Mouse (Mus musculus) forebrain, embryonic 16.5 days (tissue): Measurements from ENCODE around the gene Tulp4. TPM values are rescaled to one million over a fixed set of nuclear protein-coding genes. Genes with fewer than 3 reads are reported as not detected.

Source experiments
- ATAC-seq: fragments of 200-750 bp; cut with Nextera tagmentation; 2 replicates; pipeline ENCODE4 v1.8.0; 2017; ENCODE audit warnings: mild to moderate bottlenecking, moderate library complexity
- H3K27ac ChIP-seq: fragments of 300-500 bp; sonication (generic); 2 replicates; pipeline ENCODE4 v1.5.1; 2014; ENCODE audit warnings: low read length, control low read depth
- H3K27me3 ChIP-seq: fragments of 300-500 bp; sonication (generic); replicated peaks from 2 replicates; pipeline ENCODE4 v1.6.1; 2014; ENCODE audit warnings: low read length; ENCODE audit not compliant: control insufficient read depth, insufficient read depth
- H3K36me3 ChIP-seq: fragments of 300-500 bp; sonication (generic); 2 replicates; pipeline ENCODE4 v1.6.1; 2014; ENCODE audit not compliant: control insufficient read depth, insufficient read depth
- H3K4me1 ChIP-seq: fragments of 300-500 bp; sonication (generic); replicated peaks from 2 replicates; pipeline ENCODE4 v1.6.1; 2014; ENCODE audit warnings: low read length; ENCODE audit not compliant: control insufficient read depth, insufficient read depth
- H3K4me2 ChIP-seq: fragments of 300-500 bp; sonication (generic); 2 replicates; pipeline ENCODE4 v1.6.1; 2014; ENCODE audit warnings: mild to moderate bottlenecking, low read length, control low read depth
- H3K4me3 ChIP-seq: fragments of 300-500 bp; sonication (generic); replicated peaks from 2 replicates; pipeline ENCODE4 v1.5.1; 2014; ENCODE audit warnings: mild to moderate bottlenecking, low read length, control low read depth
- H3K9ac ChIP-seq: fragments of 300-500 bp; sonication (generic); replicated peaks from 2 replicates; pipeline ENCODE4 v1.6.1; 2014; ENCODE audit warnings: low read depth, low read length, control low read depth
- H3K9me3 ChIP-seq: fragments of 300-500 bp; sonication (generic); 2 replicates; pipeline ENCODE4 v1.6.1; 2016; ENCODE audit warnings: low read length; ENCODE audit not compliant: control insufficient read depth
- WGBS: fragments of 180-500 bp; shearing (Covaris S2); extraction: QIAGEN DNeasy Blood & Tissue Kit; methylation state at CpG from one replicate; pipeline ENCODE4 v1.1.7; 2014; 5-methylcytosine and 5-hydroxymethylcytosine counted together
- polyA plus RNA-seq: library from polyadenylated mRNA; unstranded; fragments of >200 nt; fragmentation: Nextera tagmentation; extraction: Ambion mirVana; gene quantifications from 2 replicates; pipeline ENCODE4 v1.2.1, GENCODE M21; 2015

Gene Tulp4
- polyA plus RNA-seq, 1 experiment from 2014 or later = 167 TPM

DNA sequence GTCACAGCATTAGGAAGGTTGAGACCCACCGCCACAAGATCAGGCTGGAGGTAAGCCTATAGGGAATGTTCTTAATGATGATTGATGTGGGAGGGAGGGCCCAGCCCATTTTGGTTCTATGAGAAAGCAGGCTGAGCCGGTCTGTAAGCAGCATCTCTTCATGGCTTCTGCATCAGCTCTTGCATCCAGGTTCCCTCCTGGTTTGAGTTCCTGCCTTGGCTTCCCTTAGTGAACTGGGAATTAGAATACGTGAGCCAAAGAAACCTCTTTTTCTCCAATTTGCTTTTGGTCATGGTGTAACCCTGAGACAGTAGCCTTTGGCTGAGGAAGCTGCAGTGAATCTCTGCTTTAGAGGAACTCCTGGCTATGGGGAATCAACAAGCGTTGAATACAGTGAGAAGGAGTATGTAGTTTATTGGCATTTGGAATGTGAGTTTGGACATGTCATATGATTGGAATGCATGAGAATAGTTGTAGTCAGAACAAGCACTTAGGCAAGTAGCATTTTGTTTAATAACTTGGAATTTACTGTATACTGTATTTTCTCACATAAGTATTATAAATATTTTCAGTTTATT is 11.0 kb downstream of the Tulp4 start:
- H3K27me3 ChIP-seq = no peaks in the 10 kb centered on the region
- no peak overlapping the region for H3K4me3 ChIP-seq
- H3K9me3 ChIP-seq = no peaks in the 10 kb centered on the region
- no peak overlapping the region for H3K27ac ChIP-seq
- H3K4me1 ChIP-seq = peaks cover 10% of the 10 kb centered on the region
- ATAC-seq = no peak
- no peak overlapping the region for H3K9ac ChIP-seq
- 88% methylated on average over 4 of the region's 4 CpGs for WGBS
- H3K36me3 ChIP-seq = peaks cover 3% of the 10 kb centered on the region
- no peak overlapping the region for H3K4me2 ChIP-seq

DNA sequence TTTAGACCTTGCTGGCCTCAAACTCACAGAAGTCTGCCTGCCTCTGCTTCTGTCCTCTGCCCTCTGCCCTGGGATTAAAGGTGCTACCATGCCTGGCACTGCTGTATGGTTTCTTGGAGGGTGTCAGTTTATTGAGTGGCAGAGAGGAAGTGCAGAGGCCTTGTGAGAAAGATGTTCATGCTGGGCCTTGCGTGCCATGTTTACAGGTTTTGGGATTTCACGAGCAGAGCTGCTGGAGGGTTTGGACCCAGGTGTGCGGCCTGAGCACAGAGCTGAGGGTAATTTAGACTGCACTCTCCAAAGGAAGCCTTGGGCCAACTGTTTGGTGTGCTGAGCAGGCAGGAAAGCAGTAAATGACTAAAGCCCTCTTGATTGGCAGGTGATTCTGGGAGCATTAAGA is 11.7 kb downstream of the Tulp4 start:
- Histone ChIP-seq H3K4me3 (no peak overlapping the region), H3K27ac (no peak overlapping the region), H3K36me3 (peaks cover 10% of the 10 kb centered on the region), H3K4me2 (no peak overlapping the region), H3K27me3 (no peaks in the 10 kb centered on the region), H3K9me3 (no peaks in the 10 kb centered on the region), H3K9ac (no peak overlapping the region), H3K4me1 (peaks cover 10% of the 10 kb centered on the region)
- ATAC-seq = no peak
- WGBS = 81% methylated on average over 3 of the region's 3 CpGs

DNA sequence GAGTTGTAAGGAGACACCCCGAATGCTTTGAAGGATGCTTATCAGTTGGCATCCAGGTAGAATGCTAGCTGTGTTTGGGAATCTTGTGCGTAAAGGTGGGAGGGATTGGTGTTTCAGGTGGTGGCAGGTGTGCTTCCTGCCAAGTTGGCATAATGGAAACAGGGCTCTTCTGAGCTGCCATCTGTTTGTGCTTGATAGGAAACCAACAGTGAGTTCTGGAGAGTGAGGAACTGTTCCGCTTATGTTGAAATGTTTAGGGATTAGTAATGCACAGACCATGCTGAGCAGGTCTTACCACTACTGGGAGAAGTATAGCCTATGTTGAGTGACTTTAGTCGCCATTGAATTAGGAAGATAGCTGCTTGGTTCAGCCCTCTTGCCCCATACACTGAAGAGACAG is 12.6 kb downstream of the Tulp4 start:
- Histone ChIP-seq H3K9ac (no peak overlapping the region), H3K4me1 (peaks cover 10% of the 10 kb centered on the region), H3K9me3 (no peaks in the 10 kb centered on the region), H3K4me2 (no peak overlapping the region), H3K27me3 (no peaks in the 10 kb centered on the region), H3K4me3 (no peak overlapping the region), H3K36me3 (peaks cover 13% of the 10 kb centered on the region), H3K27ac (no peak overlapping the region)
- ATAC-seq = no peak
- WGBS = 88% methylated on average over 4 of the region's 4 CpGs

DNA sequence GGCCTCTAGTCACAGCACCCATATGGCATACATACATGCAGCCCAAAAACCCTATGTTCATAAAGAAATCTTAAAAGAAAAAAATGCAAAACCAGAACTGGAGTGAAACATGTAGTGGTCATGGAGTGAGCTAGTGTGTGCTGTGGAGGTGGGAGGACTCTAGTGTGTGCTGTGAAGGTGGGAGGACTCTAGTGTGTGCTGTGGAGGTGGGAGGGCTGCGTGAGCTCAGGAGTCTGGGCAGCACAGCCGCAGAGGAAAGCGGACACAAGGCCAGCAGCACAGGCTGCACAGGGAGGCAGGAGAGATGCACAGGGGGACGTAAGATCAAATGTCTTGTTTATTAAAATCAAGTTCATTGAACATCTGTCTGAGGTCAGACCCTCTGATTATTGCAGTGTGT is 17.5 kb downstream of the Tulp4 start:
- Histone ChIP-seq H3K4me1 (peaks cover 5% of the 10 kb centered on the region), H3K36me3 (peaks cover 13% of the 10 kb centered on the region), H3K27me3 (no peaks in the 10 kb centered on the region), H3K9me3 (no peaks in the 10 kb centered on the region), H3K9ac (no peak overlapping the region), H3K4me3 (no peak overlapping the region), H3K27ac (no peak overlapping the region), H3K4me2 (no peak overlapping the region)
- ATAC-seq = no peak
- WGBS = 95% methylated on average over 4 of the region's 4 CpGs

DNA sequence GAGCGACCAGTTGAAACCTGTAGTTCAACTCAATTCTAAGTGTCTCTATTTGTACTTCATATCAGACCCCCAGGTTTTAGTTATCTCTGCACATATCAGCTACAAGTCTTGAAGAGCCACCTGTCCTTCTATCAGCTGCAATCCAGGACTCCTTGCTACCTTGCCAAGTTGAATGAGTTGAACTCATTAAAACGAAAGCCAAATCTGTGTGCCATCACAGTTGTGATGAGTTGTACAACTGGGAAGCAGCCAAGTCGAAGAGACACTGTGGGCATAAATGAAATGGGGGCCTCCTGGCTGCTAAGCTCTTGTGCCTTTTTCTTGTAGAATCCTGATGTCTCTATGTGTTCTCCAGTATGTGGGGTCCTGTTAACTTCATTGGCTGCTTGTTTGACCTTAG is 19.2 kb downstream of the Tulp4 start:
- Histone ChIP-seq H3K27ac (no peak overlapping the region), H3K4me2 (no peak overlapping the region), H3K4me1 (no peaks in the 10 kb centered on the region), H3K27me3 (no peaks in the 10 kb centered on the region), H3K9me3 (no peaks in the 10 kb centered on the region), H3K36me3 (peaks cover 13% of the 10 kb centered on the region), H3K9ac (no peak overlapping the region), H3K4me3 (no peak overlapping the region)
- ATAC-seq = no peak
- WGBS = 88% methylated on average over 3 of the region's 3 CpGs

DNA sequence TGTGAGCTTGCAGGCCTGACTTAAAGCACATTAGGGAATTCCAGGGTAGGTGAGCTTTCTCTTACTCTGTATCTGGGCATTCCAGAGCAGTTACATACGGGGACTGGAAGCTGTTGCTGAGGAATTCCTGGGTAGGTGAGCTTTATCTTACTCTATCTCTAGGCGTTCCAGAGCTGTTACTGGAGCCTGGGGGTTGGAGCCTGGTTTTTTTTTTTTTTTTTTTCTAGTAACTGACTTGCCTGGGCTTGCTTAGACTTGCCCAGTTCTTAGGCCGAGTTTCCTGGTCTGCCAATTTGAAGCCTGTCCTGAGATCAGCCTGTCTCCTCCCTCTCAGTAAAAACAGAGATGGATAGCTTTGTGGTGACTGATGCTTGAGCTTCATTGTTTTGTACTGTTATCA is 21.8 kb downstream of the Tulp4 start:
- Histone ChIP-seq H3K27me3 (no peaks in the 10 kb centered on the region), H3K36me3 (peaks cover 2% of the 10 kb centered on the region; the same call in 1 of the 2 replicates), H3K27ac (no peak overlapping the region), H3K9ac (no peak overlapping the region), H3K9me3 (no peaks in the 10 kb centered on the region), H3K4me2 (no peak overlapping the region), H3K4me3 (no peak overlapping the region), H3K4me1 (no peaks in the 10 kb centered on the region)
- WGBS = 70% methylated on average over 3 of the region's 3 CpGs
- no peak for ATAC-seq

DNA sequence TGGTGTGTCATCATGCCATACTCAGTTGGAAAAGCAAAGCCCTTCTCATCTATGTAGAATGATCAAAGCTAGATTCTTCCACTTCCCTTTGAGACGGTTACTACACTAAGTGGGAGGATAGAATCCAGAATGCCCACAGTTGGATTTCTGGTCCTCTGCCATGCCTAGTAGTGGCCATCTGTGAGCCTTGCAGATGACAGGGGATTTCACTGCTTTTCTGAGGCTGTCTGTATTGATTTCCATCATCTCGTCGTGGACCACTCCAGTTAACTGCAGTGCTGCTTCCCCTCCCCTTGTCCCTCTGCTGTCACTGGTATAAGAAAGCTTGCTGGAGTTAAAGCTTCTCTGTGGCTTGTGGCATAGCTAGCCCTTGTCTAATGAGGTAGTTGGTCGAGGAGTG is 23.1 kb downstream of the Tulp4 start:
- Histone ChIP-seq H3K9ac (no peak overlapping the region), H3K4me1 (no peaks in the 10 kb centered on the region), H3K27me3 (no peaks in the 10 kb centered on the region), H3K27ac (no peak overlapping the region), H3K4me3 (no peak overlapping the region), H3K4me2 (no peak overlapping the region), H3K36me3 (no peaks in the 10 kb centered on the region; the same call in 1 of the 2 replicates), H3K9me3 (no peaks in the 10 kb centered on the region)
- 61% methylated on average over 4 of the region's 4 CpGs for WGBS
- ATAC-seq = peak; percentile 31

DNA sequence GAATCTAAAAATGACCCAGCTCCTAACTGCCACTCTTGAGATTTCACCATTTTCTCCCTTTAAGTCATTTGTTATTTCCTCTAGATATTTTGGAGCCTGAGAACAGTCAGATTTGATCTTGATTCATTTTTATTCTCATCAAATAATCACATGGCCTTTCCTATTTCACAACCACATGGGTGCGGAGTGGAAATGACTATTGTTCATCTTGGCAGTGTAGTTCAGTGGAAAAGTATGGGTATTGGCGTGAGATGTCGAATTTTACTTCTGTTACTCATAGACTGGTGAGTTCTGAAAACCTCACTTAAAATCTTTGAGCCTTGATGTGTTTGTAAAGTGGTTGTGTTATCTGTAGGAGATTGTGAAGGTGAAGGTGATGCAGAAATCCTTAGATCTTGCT is 24.8 kb downstream of the Tulp4 start:
- Histone ChIP-seq H3K9me3 (no peaks in the 10 kb centered on the region), H3K4me2 (no peak overlapping the region), H3K9ac (no peak overlapping the region), H3K27me3 (no peaks in the 10 kb centered on the region), H3K4me1 (peaks cover 4% of the 10 kb centered on the region; the same call in 1 of the 2 replicates), H3K4me3 (no peak overlapping the region), H3K27ac (no peak overlapping the region), H3K36me3 (no peaks in the 10 kb centered on the region; the same call in 1 of the 2 replicates)
- ATAC-seq = no peak
- WGBS = 94% methylated on average over 3 of the region's 3 CpGs

DNA sequence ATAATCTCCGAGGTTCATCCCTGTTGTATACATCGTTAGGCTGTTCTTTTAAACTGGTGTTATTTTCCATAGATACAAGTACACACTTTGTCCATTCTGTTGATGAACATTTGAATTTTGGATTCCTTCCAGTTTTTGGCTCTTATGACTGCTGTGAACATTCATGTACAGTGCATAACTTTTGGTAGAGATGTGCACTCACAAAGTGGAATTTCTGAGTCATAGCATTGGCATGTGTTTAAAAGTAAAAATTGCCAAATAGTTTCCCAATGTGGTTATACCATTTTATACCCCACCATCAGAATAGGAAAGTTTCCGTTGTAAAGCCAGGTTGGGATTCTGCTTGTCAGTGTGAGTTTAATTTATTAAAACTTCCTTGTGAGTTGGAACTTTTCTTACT is 34.6 kb downstream of the Tulp4 start:
- no peak overlapping the region for H3K9ac ChIP-seq
- no peak for ATAC-seq
- H3K9me3 ChIP-seq = no peaks in the 10 kb centered on the region
- H3K27me3 ChIP-seq = no peaks in the 10 kb centered on the region
- H3K4me2 ChIP-seq = no peak overlapping the region
- 72% methylated on average over 3 of the region's 3 CpGs for WGBS
- H3K36me3 ChIP-seq = peaks cover 2% of the 10 kb centered on the region; the same call in 1 of the 2 replicates
- no peak overlapping the region for H3K27ac ChIP-seq
- no peaks in the 10 kb centered on the region; the same call in 1 of the 2 replicates for H3K4me1 ChIP-seq
- H3K4me3 ChIP-seq = no peak overlapping the region

DNA sequence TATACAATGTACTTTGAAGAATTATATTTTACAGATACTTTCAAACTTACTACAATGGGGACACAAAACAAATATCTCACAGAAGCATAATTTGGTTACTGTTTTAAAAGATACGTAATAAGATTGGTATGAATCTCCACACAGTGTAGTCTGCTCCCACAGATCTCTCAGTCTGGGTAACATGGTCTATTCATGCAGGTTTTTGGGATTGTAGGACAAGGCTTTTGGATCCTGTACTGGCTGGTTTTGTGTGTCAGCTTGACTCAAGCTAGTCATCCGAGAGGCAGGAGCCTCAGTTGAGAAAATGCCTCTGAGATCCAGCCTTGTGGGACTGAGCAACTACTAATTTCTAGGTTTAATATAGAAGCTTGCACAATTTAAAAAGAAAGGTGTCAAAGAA is 35.1 kb downstream of the Tulp4 start:
- Histone ChIP-seq H3K9ac (no peak overlapping the region), H3K4me1 (no peaks in the 10 kb centered on the region; the same call in 1 of the 2 replicates), H3K27ac (no peak overlapping the region), H3K4me2 (no peak overlapping the region), H3K4me3 (no peak overlapping the region), H3K9me3 (no peaks in the 10 kb centered on the region), H3K36me3 (peaks cover 2% of the 10 kb centered on the region; the same call in 1 of the 2 replicates), H3K27me3 (no peaks in the 10 kb centered on the region)
- no peak for ATAC-seq
- 96% methylated on average over 2 of the region's 2 CpGs for WGBS
